Mouse (Mus musculus): Measurements from ENCODE around the gene Tmc3. TPM values are rescaled to one million over a fixed set of nuclear protein-coding genes. Genes with fewer than 3 reads are reported as not detected.

Gene Tmc3
- total RNA-seq (2023): under 1 TPM; 0.11 to 0.42 TPM

GRCm38 (mm10) chr7:83584639-83585471 lies at the start of gene Tmc3:
Gene Tmc3 (plus strand): TSS chr7:83584927.

GRCm38 (mm10) chr7:83631828-83632681 lies 47.3 kb downstream of the Tmc3 start, which contains the start of gene Stard5:
Gene Stard5 (plus strand): TSS chr7:83631959.

Other genes starting within 250 kb of the Tmc3 start
- 10 to 100 TPM; 20.1 to 21.6 TPM for gene Stard5, start 47.0 kb downstream of the Tmc3 start, total RNA-seq (2023)
- gene Il16, start 160.8 kb downstream of the Tmc3 start, total RNA-seq (2023): 100 to 1,000 TPM; 250 to 270 TPM
- gene Cfap161, start 210.0 kb downstream of the Tmc3 start, total RNA-seq (2023): under 1 TPM in 1 of 2 experiments, not detected in 1; 0.76 TPM

Measured in neutrophil, adult 59 days (primary cell).